Mouse (Mus musculus) CD4-positive, CD25-positive, alpha-beta regulatory T cell, adult 2 months (primary cell): ENCODE measurements at regions not wholly inside any gene's neighbourhood (a gene's known extent, or its start where the extent isn't known, plus 50 kb on each side); places are given as distances from the start of the nearest gene placed in this dataset.
A peak's percentile ranks its signal among the peaks of the same experiment; 100 is the strongest.

Experiments used
- DNase-seq: peaks from one replicate; pipeline ENCODE4 v3.0.0-alpha.2; 2012; ENCODE audit warnings: low read depth, low spot score

GRCm38 (mm10) chr9:23024061-23024460 lies 198.8 kb upstream of the Bmper start:
- no peak for DNase-seq

DNA sequence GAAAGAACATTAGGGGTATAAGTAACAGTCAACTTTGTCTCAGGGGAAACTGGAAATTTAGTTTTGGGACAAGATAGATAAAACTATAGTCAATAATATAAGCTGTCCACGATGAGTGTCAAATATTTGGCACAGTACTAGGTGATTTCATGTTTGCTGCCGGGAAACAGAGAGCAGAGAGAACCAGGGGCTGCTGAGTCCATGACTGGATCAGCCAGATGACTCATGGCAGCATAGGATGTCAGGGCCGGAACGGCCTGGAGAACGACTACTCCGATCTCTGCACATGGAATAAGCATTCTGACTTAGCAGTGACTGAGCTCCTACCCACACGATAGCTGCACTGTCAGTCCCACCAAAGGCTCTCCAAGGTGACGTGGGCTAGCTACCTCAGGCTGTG lies 197.6 kb upstream of the Bmper start:
- DNase-seq: no peak

GRCm38 (mm10) chr9:23027377-23028313 lies 195.2 kb upstream of the Bmper start:
- peak; percentile 67 for DNase-seq

GRCm38 (mm10) chr9:23029421-23029820 lies 193.5 kb upstream of the Bmper start:
- no peak for DNase-seq

DNA sequence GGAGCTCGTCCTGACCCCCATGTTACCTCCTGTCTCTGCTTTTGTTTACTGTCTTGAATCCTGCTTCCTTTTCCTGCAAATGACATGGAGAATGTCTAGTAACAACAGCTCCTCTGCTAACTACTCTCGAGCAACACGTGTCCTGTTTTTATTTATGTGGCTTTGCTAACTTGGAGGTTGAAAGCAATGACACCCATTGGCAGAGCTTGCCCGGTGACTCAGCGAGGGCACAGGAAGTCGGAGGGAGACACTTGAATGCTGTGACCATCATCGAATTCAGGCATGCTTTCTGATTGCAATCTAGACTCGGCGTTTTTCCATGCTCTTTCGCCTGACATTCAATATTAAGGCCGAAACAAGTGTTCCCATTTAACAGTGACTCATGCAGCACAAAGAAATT lies 192.7 kb upstream of the Bmper start:
- no peak for DNase-seq

- DNase-seq: no peak
Observed at GRCm38 (mm10) chr9:23030546-23030945, 192.3 kb upstream of the Bmper start.

GRCm38 (mm10) chr9:23031916-23032315 lies 191.0 kb upstream of the Bmper start:
- no peak for DNase-seq

GRCm38 (mm10) chr9:23035306-23035705 lies 187.6 kb upstream of the Bmper start:
- DNase-seq: no peak

- no peak for DNase-seq
Observed at GRCm38 (mm10) chr9:23035901-23036610, 186.8 kb upstream of the Bmper start.

DNA sequence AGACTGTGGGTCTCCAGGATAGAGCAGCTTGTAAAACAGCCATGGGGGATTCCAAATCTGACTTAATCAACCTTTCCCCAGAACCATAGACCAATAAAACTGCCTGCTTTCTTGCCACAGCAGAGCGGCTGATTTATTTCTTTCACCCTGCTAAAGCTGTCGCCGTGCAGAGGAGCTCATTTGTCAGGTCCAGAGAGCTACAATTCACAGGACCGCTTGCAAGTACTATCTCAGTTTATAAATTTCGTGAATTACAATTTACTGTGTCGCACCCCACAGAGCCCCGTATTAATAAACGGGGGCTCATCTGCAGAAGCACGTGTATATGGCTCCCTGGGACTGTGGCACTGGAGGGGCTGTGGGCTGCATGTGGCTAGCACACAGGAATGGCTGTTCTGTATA lies 185.4 kb upstream of the Bmper start:
- no peak for DNase-seq

- no peak for DNase-seq
Observed at GRCm38 (mm10) chr9:23039588-23039987, 183.3 kb upstream of the Bmper start.

GRCm38 (mm10) chr9:23041025-23041424 lies 181.9 kb upstream of the Bmper start:
- no peak for DNase-seq

DNA sequence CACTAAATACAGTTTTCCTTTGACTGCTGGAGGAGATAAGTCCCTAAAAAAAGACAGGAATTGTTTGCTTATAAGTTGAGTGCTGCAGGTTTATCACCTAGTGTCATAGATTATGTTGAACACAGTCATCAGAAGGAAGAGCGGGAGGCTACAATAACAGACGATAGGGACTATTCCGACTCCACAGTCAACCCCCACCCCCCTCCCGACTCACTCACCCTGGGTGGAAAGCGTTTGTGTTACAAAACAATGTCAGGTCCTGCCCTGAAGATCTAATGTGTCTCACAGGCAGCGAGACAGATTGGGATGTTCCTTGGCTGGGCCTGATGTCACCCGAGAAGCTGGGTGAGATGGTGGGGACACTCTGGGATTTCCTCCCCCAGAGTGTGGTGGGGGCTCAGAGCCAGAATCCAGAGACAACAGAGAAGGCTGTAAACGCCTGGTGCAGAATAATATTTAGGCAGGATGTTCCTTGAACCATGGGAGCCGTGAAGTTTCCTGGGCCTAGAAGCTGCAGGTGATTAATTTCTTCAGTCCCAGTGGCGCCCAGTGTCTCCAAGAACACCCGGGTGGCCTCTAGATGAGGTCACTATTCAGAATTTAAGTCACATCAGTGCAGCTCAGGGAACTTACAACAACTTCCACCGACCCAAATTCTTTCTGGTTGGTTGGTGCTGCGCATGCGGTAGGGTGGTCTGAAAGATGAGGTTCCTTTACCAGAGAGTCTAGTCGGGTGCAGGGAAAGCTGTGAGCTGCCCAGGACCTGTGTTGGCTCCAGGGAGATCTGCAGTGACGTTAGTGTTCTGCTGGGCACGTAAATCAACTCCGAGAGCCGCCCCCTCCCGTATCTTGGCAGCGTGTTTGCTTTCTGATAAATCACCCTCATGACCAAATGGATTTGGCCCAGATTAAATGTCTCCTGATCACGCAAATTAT lies 181.1 kb upstream of the Bmper start:
- DNase-seq: no peak

DNA sequence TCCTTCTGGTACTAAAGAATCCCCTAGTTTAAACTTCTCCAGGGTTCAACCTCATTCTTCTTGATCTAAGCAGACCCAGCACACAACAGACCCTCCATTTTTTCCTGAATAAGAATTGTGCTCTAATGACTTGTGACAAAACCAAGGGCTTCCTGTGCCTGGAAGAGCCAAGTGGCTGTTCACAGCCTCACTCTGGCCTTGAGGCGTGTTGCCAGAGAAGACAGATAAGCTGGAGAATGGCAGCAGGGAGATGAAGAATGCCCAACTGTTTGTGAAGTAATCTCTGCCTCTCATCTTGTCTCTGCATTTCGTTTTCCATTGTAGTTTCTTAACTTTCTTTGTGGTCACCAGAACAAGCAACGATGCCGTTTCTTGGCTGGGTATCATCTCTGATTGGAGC lies 179.9 kb upstream of the Bmper start:
- no peak for DNase-seq

DNA sequence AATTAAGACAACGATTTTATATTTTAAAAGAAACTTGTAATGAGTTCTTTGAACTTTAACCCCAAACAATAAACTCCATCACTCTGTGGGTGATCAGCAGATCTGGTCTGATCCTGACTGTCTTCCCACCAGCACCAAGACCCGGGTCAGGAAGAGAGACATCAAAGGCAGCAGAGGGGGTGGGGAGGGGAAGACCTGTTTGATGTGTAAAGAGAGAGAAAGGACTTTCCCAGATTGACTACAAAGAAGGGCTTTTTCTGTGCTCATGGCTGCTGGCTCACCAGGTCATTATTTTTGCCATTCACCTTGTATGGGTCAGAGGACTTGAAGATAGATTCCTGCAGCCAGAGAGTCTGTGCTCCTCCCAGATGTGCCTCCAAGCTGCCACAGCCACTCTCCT lies 177.4 kb upstream of the Bmper start:
- no peak for DNase-seq

DNA sequence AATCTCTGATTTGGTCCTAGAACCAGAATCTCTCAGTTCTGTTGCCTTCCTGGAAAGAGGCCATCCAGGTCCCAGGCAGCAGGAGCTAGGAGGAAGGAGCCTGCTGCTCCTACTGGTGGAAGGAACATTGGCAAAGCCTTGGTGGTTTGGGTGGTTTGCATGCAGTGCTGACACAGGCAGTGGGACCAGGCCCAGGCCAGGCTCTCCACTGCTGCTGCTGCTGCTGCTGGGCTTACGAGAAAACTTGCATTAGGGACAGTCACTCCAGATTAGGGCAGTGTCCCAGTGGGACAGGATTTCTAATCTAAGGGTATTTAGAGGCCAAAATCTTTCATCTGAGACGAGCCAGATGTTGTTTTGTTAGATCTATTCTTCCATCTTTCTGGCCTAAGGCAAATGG lies 172.1 kb upstream of the Bmper start:
- no peak for DNase-seq

DNA sequence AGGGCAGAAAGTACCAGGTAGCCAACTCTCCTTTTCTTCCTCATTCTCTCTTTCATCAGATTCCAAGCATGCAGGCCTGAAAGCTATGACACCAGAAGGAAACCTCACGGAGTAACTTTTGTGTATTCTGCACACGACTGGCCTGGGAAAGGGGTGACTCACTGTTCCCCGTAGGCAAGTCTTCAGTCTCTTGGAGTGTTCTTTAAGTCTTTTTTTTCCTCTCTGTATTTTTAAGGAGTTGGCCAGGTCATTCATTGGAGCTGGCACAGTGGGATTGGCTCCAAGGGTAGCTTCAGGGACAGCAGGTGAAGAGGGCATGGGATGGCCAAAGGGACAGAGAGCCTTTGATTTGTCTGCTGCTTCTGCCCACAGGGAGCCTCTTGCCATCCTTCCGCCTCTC lies 163.3 kb upstream of the Bmper start:
- DNase-seq: no peak

GRCm38 (mm10) chr9:23060526-23060925 lies 162.3 kb upstream of the Bmper start:
- no peak for DNase-seq

DNA sequence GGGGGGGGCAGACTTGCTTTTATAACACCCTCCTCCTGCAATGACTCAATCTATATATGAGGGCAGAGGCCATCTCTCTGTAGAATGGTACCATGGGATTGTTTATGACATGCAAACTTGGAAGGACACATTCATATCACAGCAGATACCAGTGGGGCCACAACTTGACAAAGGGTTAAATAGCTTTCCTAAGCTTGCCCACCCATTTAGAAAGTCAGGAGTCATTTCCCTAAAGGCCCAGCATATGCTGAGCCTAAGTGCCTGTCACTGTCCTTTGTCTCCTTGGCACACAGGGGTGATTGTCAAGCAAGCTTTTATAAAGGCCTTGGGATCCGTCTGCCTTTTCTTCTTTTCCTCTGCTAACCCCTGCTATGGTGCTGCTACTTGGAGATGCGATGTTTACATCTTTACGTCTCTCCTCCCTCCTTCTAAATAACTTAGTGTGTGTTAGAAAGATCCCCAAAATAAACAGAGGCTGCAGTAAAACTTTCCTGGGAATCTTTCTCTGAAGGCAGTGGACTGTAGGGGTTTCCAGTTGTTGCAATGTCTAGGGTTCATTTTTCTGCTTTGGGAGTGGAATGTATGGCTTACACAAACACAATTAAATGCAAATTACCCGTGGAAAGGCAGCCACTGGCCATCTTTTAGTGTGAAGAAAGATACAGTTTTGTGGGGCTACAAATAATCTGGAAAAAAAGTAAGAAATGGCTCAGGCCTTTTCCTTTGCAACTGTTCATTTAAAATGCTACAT lies 161.5 kb upstream of the Bmper start:
- no peak for DNase-seq

DNA sequence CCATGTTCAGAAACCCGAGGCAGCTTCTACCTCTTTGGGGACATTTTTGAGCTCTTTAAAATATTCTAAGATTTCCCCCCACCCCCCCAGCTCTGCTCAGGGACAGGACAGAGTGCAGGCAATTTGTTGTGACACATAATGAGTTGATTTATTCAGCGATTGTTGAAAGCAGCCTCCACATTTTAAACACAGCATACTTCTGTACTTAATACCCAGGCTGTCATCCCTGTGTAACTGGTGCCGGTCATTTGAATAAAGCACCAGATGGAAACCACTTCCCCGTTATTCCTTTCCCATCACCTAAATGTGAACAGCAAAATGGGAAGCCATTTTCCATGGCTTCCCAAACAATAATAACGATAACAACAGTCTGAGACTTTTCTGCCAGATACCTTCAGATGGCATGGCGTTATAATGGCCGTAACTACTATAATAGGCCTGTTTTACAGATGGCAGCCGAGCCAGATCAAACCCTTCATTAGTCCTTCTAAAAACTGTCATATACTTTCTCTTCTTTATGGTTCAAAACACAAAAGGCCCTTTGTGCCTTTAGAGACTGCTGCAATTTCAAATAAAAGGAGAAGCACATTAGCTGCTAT lies 160.7 kb upstream of the Bmper start:
- DNase-seq: no peak
